Comparison of ENCODE assay signal across 7 mouse cellular contexts in genomic region chr13:58215253-58215591, GRCm38 (mm10). TPM values are rescaled to one million over a fixed set of nuclear protein-coding genes. Genes with fewer than 3 reads are reported as not detected.
A peak's percentile ranks its signal among the peaks of the same experiment; 100 is the strongest.
DNase-seq lines count a peak whose midpoint lies in the region; ATAC-seq and TF ChIP-seq lines count a peak whose summit lies in the region.

No protein-coding gene starts in this region.

- DNase-seq in liver, adult 2 months (ENCODE audit: extremely low read depth, low read depth, low spot score): no peak
- no peak for DNase-seq in liver
- no peak for DNase-seq in thymus, postnatal 0 days (ENCODE audit: low spot score)
- DNase-seq in thymus, postnatal 4 days: no peak

- H3K9me3 ChIP-seq in embryonic facial prominence, embryonic 13.5 days: no peaks in the 10 kb centered on the region
- H3K9me3 ChIP-seq in intestine, embryonic 15.5 days: no peaks in the 10 kb centered on the region
- H3K9me3 ChIP-seq in neural tube, embryonic 14.5 days (ENCODE audit: control insufficient read depth, low read length): no peaks in the 10 kb centered on the region

- H3K9ac ChIP-seq in liver, adult 2 months (ENCODE audit: low read depth, low read length): peak overlapping the region; percentile 99
- H3K9ac ChIP-seq in embryonic facial prominence, embryonic 13.5 days: peak overlapping the region; percentile 99
- peak overlapping the region; percentile 98 for H3K9ac ChIP-seq in intestine, embryonic 15.5 days
- peak overlapping the region; percentile 95 for H3K9ac ChIP-seq in neural tube, embryonic 14.5 days (replicated peaks; ENCODE audit: low read depth, low read length)

- no peak for TF ChIP-seq CTCF in liver, adult 2 months (IDR thresholded peaks at IDR 0.05; ENCODE audit: low read depth, low read length)

- H3K27me3 ChIP-seq in liver, adult 2 months (ENCODE audit: control insufficient read depth, insufficient read depth, low read length): no peaks in the 10 kb centered on the region
- H3K27me3 ChIP-seq in embryonic facial prominence, embryonic 13.5 days: no peaks in the 10 kb centered on the region
- no peaks in the 10 kb centered on the region for H3K27me3 ChIP-seq in intestine, embryonic 15.5 days (replicated peaks)
- H3K27me3 ChIP-seq in neural tube, embryonic 14.5 days (ENCODE audit: control insufficient read depth, insufficient read depth, low read length): peaks cover 5% of the 10 kb centered on the region; the same call in 1 of the 2 replicates

- peak overlapping the region; percentile 87 for H3K4me2 ChIP-seq in embryonic facial prominence, embryonic 13.5 days
- peak overlapping the region; percentile 73 for H3K4me2 ChIP-seq in intestine, embryonic 15.5 days (replicated peaks)
- H3K4me2 ChIP-seq in neural tube, embryonic 14.5 days (ENCODE audit: low read depth, low read length): peak overlapping the region; percentile 61

- ATAC-seq in embryonic facial prominence, embryonic 13.5 days (ENCODE audit: insufficient number of reproducible peaks, insufficient read depth, low FRiP score, low TSS enrichment, low read depth): peak; percentile 67
- ATAC-seq in intestine, embryonic 15.5 days: peak; percentile 70
- no peak for ATAC-seq in neural tube, embryonic 14.5 days (ENCODE audit: low read depth)

- TF ChIP-seq POLR2A in liver, adult 2 months (IDR thresholded peaks at IDR 0.05; ENCODE audit: extremely low read depth, insufficient read depth, low read length): no peak

- under 1% methylated on average over 48 of the region's 48 CpGs for WGBS in liver, adult 2 months
- under 1% methylated on average over 48 of the region's 48 CpGs for WGBS in embryonic facial prominence, embryonic 13.5 days
- WGBS in intestine, embryonic 15.5 days: under 1% methylated on average over 48 of the region's 48 CpGs
- WGBS in neural tube, embryonic 14.5 days: 0% methylated on average over 40 of the region's 48 CpGs

- H3K36me3 ChIP-seq in liver, adult 2 months (ENCODE audit: control insufficient read depth, insufficient read depth, low read length): no peaks in the 10 kb centered on the region
- no peaks in the 10 kb centered on the region for H3K36me3 ChIP-seq in embryonic facial prominence, embryonic 13.5 days
- no peaks in the 10 kb centered on the region for H3K36me3 ChIP-seq in intestine, embryonic 15.5 days
- no peaks in the 10 kb centered on the region for H3K36me3 ChIP-seq in neural tube, embryonic 14.5 days (ENCODE audit: control insufficient read depth, insufficient read depth, low read length)

- H3K79me2 ChIP-seq in liver, adult 2 months (ENCODE audit: control insufficient read depth, insufficient read depth, low read length): peaks cover 27% of the 10 kb centered on the region

- H3K27ac ChIP-seq in liver, adult 2 months (replicated peaks; ENCODE audit: insufficient read depth, low read depth, low read length): peak overlapping the region; percentile 93
- H3K27ac ChIP-seq in embryonic facial prominence, embryonic 13.5 days: peak overlapping the region; percentile 85
- peak overlapping the region; percentile 93 for H3K27ac ChIP-seq in intestine, embryonic 15.5 days
- H3K27ac ChIP-seq in neural tube, embryonic 14.5 days (ENCODE audit: low read depth, low read length): peak overlapping the region; percentile 96

- peaks cover 21% of the 10 kb centered on the region for H3K4me1 ChIP-seq in liver, adult 2 months (ENCODE audit: control insufficient read depth, insufficient read depth, low read length)
- peaks cover 34% of the 10 kb centered on the region for H3K4me1 ChIP-seq in embryonic facial prominence, embryonic 13.5 days
- H3K4me1 ChIP-seq in intestine, embryonic 15.5 days (replicated peaks): peaks cover 21% of the 10 kb centered on the region
- H3K4me1 ChIP-seq in neural tube, embryonic 14.5 days (ENCODE audit: control insufficient read depth, insufficient read depth, low read length): peaks cover 20% of the 10 kb centered on the region; the same call in 1 of the 2 replicates

- H3K4me3 ChIP-seq in liver, adult 2 months (ENCODE audit: insufficient read depth, low read depth, low read length): peak overlapping the region; percentile 94
- H3K4me3 ChIP-seq in embryonic facial prominence, embryonic 13.5 days: peak overlapping the region; percentile 99
- peak overlapping the region; percentile 100 for H3K4me3 ChIP-seq in intestine, embryonic 15.5 days (replicated peaks)
- H3K4me3 ChIP-seq in neural tube, embryonic 14.5 days (ENCODE audit: low read depth, low read length): peak overlapping the region; percentile 100

RNA-seq across cellular contexts. Expression of gene Ubqln1, which starts 0.2 kb away (rescaled TPM):
- total RNA-seq in liver, adult 2 months (2014; rRNA removed): 77.4 and 87.1 TPM in 2 replicates
- 119 and 146 TPM in 2 replicates for polyA plus RNA-seq in liver, adult 2 months (2012; rRNA removed)
- 98.7 and 98.8 TPM in 2 replicates for polyA plus RNA-seq in embryonic facial prominence, embryonic 13.5 days (2015; fragmentation: Nextera tagmentation; extraction: Ambion mirVana)
- polyA plus RNA-seq in intestine, embryonic 15.5 days (2015; fragmentation: Nextera tagmentation; extraction: Ambion mirVana): 102 and 107 TPM in 2 replicates
- 108 and 144 TPM in 2 replicates for polyA plus RNA-seq in neural tube, embryonic 14.5 days (2014; fragmentation: Nextera tagmentation; extraction: Ambion mirVana)
- polyA plus RNA-seq in thymus, postnatal 0 days (2015; fragmentation: Nextera tagmentation; extraction: Ambion mirVana): 89.4 and 92.3 TPM in 2 replicates

RNA-seq across cellular contexts. Expression of gene Idnk, which starts 57.8 kb away (rescaled TPM):
- total RNA-seq in liver, adult 2 months (2014; rRNA removed): 34.0 and 34.5 TPM in 2 replicates
- 26.9 and 27.3 TPM in 2 replicates for polyA plus RNA-seq in liver, adult 2 months (2012; rRNA removed)
- 43.8 and 46.3 TPM in 2 replicates for polyA plus RNA-seq in embryonic facial prominence, embryonic 13.5 days (2015; fragmentation: Nextera tagmentation; extraction: Ambion mirVana)
- 43.0 and 44.0 TPM in 2 replicates for polyA plus RNA-seq in intestine, embryonic 15.5 days (2015; fragmentation: Nextera tagmentation; extraction: Ambion mirVana)
- 62.6 and 69.7 TPM in 2 replicates for polyA plus RNA-seq in neural tube, embryonic 14.5 days (2014; fragmentation: Nextera tagmentation; extraction: Ambion mirVana)
- polyA plus RNA-seq in thymus, postnatal 0 days (2015; fragmentation: Nextera tagmentation; extraction: Ambion mirVana): 109 and 117 TPM in 2 replicates
